Mouse (Mus musculus): Measurements from ENCODE around the gene Hist1h1b. TPM values are rescaled to one million over a fixed set of nuclear protein-coding genes. Genes with fewer than 3 reads are reported as not detected.
"Not testable (repeated sequence)": the region's sequence is repeated elsewhere in the genome, so short reads cannot be mapped to it uniquely, and the experiment has no call there.

Hist1h1b gene
- polyA plus RNA-seq, 3 experiments from 2014 or later: 3.0 to 89.4 (median 8.5) TPM

DNA sequence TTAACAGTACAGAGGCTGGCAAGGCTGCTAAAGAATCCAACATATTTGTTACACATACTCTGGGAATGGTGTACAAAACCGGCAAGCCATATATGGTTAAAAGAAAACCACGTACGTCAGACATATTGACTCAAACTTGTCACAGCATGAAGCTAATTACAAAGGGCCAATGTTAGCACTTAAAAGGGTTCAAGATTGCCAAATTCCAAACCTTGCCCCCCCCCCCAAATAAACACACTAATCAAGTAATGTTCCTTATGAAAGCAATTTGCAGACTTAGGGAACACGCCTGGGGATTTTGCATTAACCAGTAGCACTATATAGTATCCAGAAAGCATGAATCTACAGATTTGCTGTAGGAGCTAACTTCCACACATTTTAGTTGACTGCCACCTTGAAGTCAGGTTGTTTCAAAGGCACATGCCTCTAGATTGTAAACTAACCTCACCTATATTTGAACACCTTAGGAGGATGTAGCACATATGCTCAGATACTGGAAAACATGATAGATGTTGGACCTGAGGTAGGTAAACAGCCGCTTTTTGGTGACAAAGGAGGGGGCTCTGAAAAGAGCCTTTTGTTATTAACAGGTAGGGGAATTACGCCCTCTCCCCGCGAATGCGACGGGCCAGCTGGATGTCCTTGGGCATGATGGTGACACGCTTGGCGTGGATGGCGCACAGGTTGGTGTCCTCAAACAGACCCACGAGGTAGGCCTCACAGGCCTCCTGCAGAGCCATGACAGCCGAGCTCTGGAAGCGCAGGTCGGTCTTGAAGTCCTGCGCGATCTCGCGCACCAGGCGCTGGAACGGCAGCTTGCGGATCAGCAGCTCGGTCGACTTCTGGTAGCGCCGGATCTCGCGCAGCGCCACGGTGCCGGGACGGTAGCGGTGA, 2.2 kb upstream of the Hist1h1b start:
- ATAC-seq: peak; percentile 2

DNA sequence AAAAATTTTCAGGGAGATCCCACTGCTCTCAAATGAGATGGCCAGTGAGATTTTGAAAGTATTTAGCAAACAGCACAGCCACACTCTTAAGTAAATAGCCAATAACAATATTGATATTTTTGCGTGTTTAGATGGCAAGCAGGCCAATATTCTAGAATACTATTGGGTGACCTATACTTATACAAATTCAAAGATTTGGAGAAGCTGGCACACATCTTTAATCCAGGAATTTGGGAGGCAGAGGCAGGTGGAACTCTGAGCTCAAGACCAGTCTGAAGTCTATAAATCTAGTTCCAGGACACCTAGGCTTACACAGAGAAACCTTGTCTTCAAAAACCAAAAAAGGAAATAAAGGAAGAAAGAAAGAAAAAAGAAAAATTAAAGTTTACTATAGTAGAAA, 1.2 kb upstream of the Hist1h1b start:
- ATAC-seq: no peak

DNA sequence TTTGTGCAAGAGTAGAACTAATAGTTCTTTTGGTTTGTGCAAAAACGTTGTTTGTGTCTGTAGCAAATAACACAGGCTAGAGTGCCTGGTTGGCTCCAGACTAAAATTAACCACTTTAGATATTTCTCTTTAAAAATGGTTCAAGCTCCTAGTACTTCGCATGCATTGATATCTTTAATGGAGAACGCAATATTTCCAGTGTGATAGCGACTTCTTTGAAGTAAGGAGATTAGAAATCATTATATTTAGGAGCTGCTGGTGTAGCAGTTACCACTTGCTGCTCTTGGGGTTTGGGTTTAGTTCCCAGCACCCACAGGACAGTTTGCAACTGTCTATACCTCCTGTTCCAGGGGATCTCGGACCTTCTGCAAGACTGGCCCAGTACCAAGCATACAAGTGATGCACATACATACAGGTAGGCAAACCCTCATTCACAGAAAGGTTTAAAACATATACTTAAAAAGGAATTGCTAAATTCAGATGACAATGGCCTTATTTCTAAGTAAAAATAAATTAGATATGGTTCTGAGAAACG, 663 bp upstream of the Hist1h1b start:
- ATAC-seq: no peak

DNA sequence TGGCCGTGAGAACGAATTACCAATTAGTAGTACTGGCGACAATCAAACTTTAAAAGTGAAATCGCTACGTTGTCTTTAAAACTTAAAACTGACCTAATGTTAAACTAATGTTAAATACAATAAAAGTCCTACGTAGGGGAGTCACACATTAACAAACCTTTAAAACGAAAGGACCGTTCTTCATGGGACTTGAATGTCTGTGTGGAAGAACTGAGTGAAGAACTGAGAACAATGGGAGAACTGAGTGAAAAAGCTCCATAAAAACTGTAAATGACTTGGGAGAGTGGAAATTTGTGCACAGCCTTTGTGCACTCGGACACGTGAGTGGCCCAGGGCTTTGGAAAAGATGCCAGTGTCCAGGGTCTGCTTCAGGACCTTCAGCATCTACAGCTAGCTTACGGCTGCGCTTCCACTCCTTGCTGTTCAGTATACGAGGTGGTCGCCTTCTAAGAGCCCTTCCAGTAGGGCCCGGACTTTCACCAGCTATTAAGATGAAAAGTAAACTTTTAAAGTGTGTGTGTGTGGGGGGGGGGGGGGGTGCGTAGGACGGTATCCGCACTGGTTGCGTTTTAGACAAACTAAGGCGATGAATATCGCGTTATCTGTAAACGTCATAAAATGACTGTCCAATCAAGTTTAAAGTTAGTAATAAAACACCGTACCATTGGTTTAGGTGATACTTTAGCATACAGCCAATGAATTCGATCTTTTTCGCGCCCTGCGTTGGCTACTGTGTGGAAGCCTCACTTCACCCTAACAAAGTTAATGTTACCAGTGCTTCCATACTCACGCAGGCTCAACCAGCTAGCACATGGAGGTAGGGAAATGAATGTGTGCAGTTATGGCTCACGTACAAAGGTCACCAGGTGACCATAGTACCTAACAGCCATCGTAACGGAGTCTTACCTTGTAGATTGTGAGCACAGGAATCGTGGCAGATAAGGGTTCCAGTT, 1.3 kb downstream of the Hist1h1b start:
- peak; percentile 91 for ATAC-seq

DNA sequence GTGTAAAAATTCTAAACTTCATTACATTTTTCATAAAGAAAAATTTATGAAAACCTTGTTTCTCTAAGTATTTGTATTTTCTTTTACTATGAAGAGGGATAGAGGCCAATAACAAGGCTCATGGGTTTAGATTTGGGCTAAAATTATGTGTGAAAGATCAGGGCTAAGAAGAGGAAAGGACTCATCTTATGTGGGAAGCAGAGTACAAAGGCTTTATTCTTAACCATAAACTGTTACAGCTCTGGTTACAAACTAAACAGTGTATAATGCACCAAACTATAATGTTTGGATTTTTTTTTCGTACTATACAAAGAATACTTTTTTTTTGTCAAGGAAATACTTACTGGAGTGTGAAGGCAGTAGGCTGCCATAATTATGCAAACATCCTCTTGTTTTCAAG, 24.7 kb downstream of the Hist1h1b start:
- ATAC-seq: no peak

- not testable (repeated sequence) for ATAC-seq
Observed at GRCm38 (mm10) chr13:21754294-21755001, 26.0 kb downstream of the Hist1h1b start.

- peak; percentile 94 for ATAC-seq
Observed at GRCm38 (mm10) chr13:21753524-21754285, 26.7 kb downstream of the Hist1h1b start, which contains the start of the genes Hist1h2ak and Hist1h2bn. Hist1h2ak (minus strand) TSS chr13:21753827. Hist1h2bn (plus strand) TSS chr13:21754123.

DNA sequence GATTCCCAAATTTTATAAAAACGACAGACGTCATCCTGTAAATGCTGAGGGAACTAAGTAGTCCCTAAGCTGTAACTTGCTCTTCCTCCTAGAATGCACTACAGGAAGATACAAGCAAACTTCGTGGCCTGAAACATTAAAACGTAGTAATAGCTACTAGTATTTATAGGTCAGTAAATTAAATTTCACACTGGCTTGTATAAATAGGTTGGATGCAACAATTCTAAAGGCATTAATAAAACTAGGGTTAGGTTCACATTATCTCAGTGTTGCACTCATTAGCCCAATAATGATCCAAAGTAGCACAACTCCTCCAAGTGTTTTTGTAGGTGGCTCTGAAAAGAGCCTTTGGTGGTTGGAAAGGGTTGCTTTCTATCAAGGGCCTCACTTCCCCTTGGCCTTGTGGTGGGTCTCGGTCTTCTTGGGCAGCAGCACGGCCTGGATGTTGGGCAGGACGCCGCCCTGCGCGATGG, 27.3 kb downstream of the Hist1h1b start:
- ATAC-seq: no peak

- ATAC-seq: no peak
Observed at GRCm38 (mm10) chr13:21752356-21752755, 28.1 kb downstream of the Hist1h1b start.

DNA sequence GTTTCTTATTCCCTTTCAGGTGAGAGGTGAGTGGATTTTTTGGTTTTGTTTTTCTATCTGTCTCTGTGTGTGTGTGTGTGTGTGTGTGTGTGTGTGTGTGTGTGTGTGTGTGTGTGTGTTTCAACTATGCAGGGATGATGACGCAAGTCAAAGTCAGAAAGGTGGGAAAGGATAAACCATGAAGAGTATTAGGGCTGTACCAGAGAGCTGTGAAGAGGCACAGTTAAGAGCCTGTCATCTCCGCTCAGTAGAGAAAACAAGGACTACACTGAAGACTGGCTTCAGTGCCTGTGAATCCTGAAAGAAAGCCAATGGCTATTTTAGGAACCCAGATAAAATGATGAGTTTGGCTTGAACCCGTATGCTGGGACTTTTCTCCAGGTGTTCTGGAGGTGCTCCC, 28.6 kb downstream of the Hist1h1b start:
- ATAC-seq: no peak

DNA sequence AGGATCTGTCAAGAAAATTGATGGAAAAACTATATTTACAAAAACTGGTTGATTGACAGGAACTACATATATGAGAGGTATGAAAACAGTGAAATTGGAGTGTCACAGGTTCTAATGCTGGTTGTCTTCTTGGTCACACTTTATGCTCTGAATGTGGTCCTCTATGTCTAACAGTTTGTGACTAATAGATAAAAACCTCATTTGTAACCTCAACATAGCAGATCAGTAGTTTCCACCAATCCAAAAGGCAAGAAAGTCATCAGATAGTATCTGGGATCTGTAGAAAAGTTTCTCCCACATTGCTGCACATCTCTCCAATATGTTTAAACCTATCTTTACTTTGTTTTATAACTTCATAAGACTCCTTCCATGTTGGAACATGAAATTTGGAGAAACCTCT, 29.0 kb downstream of the Hist1h1b start:
- ATAC-seq: no peak

GRCm38 (mm10) chr13:21750159-21751017, 30.0 kb downstream of the Hist1h1b start, which contains the start of gene Hist1h4k:
Hist1h4k (minus strand) TSS chr13:21750505.
- ATAC-seq: peak; percentile 48

GRCm38 (mm10) chr13:21749387-21750158, 30.9 kb downstream of the Hist1h1b start:
- ATAC-seq: no peak

DNA sequence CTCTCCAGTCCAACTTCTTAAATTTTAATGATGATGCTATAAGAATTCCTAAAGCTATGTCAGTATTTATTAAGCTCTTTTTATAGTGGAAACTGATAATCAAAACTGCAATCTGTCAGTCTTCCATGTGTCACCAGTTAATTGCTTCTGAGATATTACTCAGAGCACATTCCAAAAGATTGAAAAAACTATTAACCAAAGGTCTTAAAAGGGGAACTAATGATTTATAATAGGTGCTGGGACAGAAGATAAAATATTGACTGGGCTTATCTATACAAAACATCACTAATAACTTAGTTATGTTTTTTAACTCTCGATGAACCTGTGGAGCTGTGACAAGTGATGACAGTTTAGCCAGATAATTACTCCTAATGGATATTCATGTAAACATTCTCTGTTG, 35.4 kb downstream of the Hist1h1b start:
- ATAC-seq: no peak

GRCm38 (mm10) chr13:21734906-21735767, 45.3 kb downstream of the Hist1h1b start, which contains the start of gene Hist1h4j:
Hist1h4j (plus strand) TSS chr13:21735064.
- peak; percentile 74 for ATAC-seq

- peak; percentile 57 for ATAC-seq
Observed at GRCm38 (mm10) chr13:21734010-21734905, 46.2 kb downstream of the Hist1h1b start.

DNA sequence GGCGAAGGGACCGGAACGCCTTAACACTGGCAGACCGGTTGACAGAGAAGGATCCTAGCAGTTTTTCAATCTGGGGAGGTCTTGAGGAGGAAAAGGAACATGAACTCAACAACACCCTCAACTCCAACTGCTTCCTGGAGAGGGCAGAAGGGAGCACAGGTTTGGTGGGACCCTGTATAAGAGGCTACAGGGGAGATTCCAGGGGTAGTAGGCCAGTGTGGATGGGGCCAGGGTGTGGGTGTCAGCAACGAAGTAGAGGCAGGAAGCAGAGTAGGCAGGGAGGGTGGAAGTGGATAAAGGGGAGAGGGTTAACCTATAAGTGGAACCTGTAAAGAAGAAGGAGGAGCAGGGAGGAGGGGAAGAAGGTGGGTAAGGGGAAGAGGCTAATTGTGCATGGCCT, 47.0 kb downstream of the Hist1h1b start:
- ATAC-seq: no peak

Data from inflammation-experienced regulatory T-cells, adult 6 months (primary cell).